Mouse (Mus musculus) intestine, postnatal 0 days (tissue): ENCODE data around the gene Dtymk. TPM values are rescaled to one million over a fixed set of nuclear protein-coding genes. Genes with fewer than 3 reads are reported as not detected.
A peak's percentile ranks its signal among the peaks of the same experiment; 100 is the strongest.

Experiments
- ATAC-seq: fragments of 200-750 bp; cut with Nextera tagmentation; 2 replicates; pipeline ENCODE4 v1.8.0; 2017; ENCODE audit warnings: mild to moderate bottlenecking, moderate TSS enrichment, moderate library complexity
- H3K27ac ChIP-seq: fragments of 300-500 bp; sonication (generic); 2 replicates; pipeline ENCODE4 v1.5.1; 2014; ENCODE audit warnings: mild to moderate bottlenecking, low read depth, low read length, moderate library complexity
- H3K27me3 ChIP-seq: fragments of 300-500 bp; sonication (generic); replicated peaks from 2 replicates; pipeline ENCODE4 v1.6.1; 2014; ENCODE audit warnings: low read length, mixed read lengths; ENCODE audit not compliant: control insufficient read depth, insufficient read depth
- H3K36me3 ChIP-seq: fragments of 300-500 bp; sonication (generic); 2 replicates; pipeline ENCODE4 v1.6.1; 2014; ENCODE audit warnings: mild to moderate bottlenecking, moderate library complexity; ENCODE audit not compliant: control insufficient read depth, insufficient read depth
- H3K4me1 ChIP-seq: fragments of 300-500 bp; sonication (generic); replicated peaks from 2 replicates; pipeline ENCODE4 v1.6.1; 2014; ENCODE audit warnings: antibody characterized with exemption, low read length, mixed read lengths; ENCODE audit not compliant: control insufficient read depth, insufficient read depth
- H3K4me2 ChIP-seq: fragments of 300-500 bp; sonication (generic); replicated peaks from 2 replicates; pipeline ENCODE4 v1.6.1; 2014; ENCODE audit warnings: low read depth, mild to moderate bottlenecking, moderate library complexity
- H3K4me3 ChIP-seq: fragments of 300-500 bp; sonication (generic); 2 replicates; pipeline ENCODE4 v1.5.1; 2014; ENCODE audit warnings: low read depth, low read length
- H3K9ac ChIP-seq: fragments of 300-500 bp; sonication (generic); 2 replicates; pipeline ENCODE4 v1.6.1; 2014; ENCODE audit warnings: mild to moderate bottlenecking, low read depth, low read length
- H3K9me3 ChIP-seq: fragments of 300-500 bp; sonication (generic); 2 replicates; pipeline ENCODE4 v1.6.1; 2016; ENCODE audit warnings: mixed run types; ENCODE audit not compliant: control insufficient read depth
- CTCF ChIP-seq: sonication (generic); IDR thresholded peaks from 2 replicates; pipeline ENCODE4 v1.5.1; 2016; ENCODE audit warnings: low read depth, mild to moderate bottlenecking, control low read depth, antibody characterized with exemption, moderate library complexity
- WGBS: fragments of 180-500 bp; shearing (Covaris S2); extraction: QIAGEN DNeasy Blood & Tissue Kit; methylation state at CpG from one replicate; pipeline ENCODE4 v1.1.7; 2014; 5-methylcytosine and 5-hydroxymethylcytosine counted together
- polyA plus RNA-seq: library from polyadenylated mRNA; unstranded; fragments of >200 nt; fragmentation: Nextera tagmentation; extraction: Ambion mirVana; gene quantifications from 2 replicates; pipeline ENCODE4 v1.2.1, GENCODE M21; 2015

Gene Dtymk
- polyA plus RNA-seq, 1 experiment from 2014 or later = 87.1 TPM

DNA sequence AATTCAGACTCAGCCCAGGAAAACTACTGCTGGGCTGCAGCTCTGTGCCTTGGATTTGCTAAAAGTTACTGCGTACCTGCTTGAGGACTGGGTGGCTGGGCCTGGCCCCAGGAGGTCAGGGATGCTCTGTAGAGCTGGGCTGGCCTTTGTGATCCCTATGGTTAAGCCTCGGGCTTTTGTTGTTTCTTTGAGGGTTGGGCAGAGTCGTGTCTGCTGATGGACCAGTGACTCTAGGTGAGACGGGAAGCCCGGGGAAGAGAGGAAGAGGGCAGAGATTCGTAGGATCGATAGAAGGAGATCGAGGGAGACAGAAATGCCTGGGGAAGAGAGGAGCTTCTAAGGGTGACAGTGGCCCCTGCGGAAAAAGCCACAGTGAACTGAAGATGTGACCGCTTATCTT is 22.9 kb upstream of the Dtymk start, which contains the start of gene D2hgdh:
D2hgdh (plus strand) TSS at position 301 of the 400 bp plus-strand sequence.
- no peaks in the 10 kb centered on the region for H3K4me1 ChIP-seq
- TF ChIP-seq CTCF = no peak
- no peaks in the 10 kb centered on the region for H3K9me3 ChIP-seq
- H3K9ac ChIP-seq = peak within 1 kb of the TSS; percentile 58
- peak within 1 kb of the TSS; percentile 49 for H3K4me3 ChIP-seq
- H3K27ac ChIP-seq = peak within 1 kb of the TSS; percentile 96
- 4% methylated on average over 10 of the region's 10 CpGs for WGBS
- peaks cover 22% of the 10 kb centered on the region for H3K36me3 ChIP-seq
- peak; percentile 3; the same call in 1 of the 2 replicates for ATAC-seq
- H3K4me2 ChIP-seq = peak within 1 kb of the TSS; percentile 82
- no peaks in the 10 kb centered on the region for H3K27me3 ChIP-seq

DNA sequence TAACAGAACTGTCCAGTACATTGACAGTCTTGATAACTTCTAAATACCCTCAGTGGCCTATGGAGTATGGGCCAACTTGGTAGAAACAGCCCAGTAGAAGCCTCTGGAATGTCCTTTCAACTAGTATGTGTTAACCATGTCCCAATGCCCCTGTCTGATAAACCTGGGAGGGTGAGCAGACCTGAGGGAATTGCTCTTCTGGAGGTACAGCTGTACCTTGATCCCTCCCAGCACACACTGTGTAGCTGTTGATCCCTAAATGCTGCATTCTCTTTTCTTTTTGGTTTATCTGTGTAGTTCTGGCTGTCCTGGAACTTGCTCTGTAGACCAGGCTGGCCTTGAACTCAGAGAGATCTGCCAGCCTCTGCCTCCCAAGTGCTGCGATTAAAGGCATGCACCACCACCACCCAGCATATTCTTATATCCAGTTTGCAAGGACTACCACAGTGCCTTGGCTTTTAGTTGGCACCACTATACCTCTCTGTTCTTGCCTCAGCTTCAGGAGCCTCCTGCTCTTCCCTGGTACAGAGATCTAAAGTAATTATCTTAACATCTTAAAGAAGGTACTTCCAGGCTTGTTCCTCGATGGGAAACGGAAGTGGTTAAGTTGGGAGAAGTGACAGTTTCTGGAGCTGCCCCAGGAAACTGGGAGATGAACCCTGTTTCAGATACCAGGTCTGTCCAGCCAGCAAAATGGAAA is 22.2 kb upstream of the Dtymk start:
- no peaks in the 10 kb centered on the region for H3K9me3 ChIP-seq
- H3K27ac ChIP-seq = peak overlapping the region; percentile 96; the same call in 1 of the 2 replicates
- WGBS = 75% methylated on average over 3 of the region's 3 CpGs
- no peaks in the 10 kb centered on the region for H3K4me1 ChIP-seq
- no peak for ATAC-seq
- peaks cover 25% of the 10 kb centered on the region for H3K36me3 ChIP-seq
- H3K9ac ChIP-seq = no peak overlapping the region
- H3K27me3 ChIP-seq = no peaks in the 10 kb centered on the region
- no peak for TF ChIP-seq CTCF
- H3K4me2 ChIP-seq = peak overlapping the region; percentile 82; the same call in 1 of the 2 replicates
- H3K4me3 ChIP-seq = no peak overlapping the region

DNA sequence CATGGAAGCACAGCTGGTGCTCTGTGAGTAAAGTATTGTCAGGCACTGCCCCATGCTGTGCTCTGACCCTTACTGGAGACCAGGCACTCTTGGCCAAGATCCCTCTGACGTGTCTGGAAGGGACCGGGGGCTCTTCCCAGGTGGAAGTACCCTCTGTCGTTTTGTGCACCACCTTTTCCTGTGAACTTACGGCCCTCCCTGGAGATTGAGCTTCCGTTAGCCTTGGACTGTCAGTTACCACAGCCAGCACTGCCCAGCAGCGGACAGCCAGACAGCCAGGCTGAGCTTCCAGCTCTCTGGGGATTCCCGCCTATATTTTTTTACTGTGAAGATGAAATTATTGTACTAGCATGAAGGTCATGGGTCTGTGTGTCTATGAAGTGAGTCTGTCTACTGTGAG is 17.0 kb upstream of the Dtymk start:
- Histone ChIP-seq H3K36me3 (peaks cover 74% of the 10 kb centered on the region), H3K4me2 (no peak overlapping the region), H3K27ac (peak overlapping the region; percentile 28; the same call in 1 of the 2 replicates), H3K9ac (no peak overlapping the region), H3K4me1 (no peaks in the 10 kb centered on the region), H3K27me3 (no peaks in the 10 kb centered on the region), H3K4me3 (no peak overlapping the region), H3K9me3 (no peaks in the 10 kb centered on the region)
- TF ChIP-seq CTCF = no peak
- 88% methylated on average over 7 of the region's 7 CpGs for WGBS
- no peak for ATAC-seq

DNA sequence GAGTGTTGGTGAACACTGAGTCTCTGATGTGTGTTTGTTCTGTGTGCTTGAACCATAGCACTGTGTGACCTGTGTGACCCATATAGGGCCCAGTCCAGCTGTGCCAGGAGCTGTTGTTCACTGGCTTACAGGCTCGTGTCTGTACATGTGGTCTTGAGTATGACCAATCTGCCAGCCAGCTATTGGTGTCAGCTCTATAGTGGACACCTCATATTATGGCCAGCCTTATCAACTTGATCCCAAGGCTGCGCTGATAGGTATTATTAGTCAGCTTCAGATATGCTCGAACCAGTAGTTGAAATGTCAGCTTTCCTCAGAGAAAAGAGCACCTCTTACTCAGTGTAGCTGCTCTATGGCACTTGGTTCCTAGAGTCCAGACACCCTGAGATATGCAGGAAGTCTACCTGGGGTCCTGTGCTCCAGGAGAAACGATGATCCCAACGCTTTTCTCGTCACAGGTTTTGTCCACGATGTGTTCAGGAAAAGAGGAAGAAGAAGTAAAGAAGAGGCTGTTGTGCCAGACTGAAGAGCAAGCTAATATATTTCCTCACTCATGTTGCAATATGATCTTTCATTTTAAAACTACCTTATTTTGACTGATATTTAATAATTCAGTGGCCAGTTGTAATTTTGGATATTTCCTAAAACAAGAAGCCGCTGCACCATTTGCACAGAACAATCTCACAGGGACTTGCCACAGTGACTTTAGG is 16.2 kb upstream of the Dtymk start:
- H3K27ac ChIP-seq = no peak overlapping the region; the same call in 1 of the 2 replicates
- H3K9me3 ChIP-seq = no peaks in the 10 kb centered on the region
- peak; percentile 63 for ATAC-seq
- no peak overlapping the region for H3K4me2 ChIP-seq
- 88% methylated on average over 8 of the region's 8 CpGs for WGBS
- H3K9ac ChIP-seq = no peak overlapping the region
- no peaks in the 10 kb centered on the region for H3K4me1 ChIP-seq
- peaks cover 82% of the 10 kb centered on the region for H3K36me3 ChIP-seq
- H3K4me3 ChIP-seq = no peak overlapping the region
- TF ChIP-seq CTCF = no peak
- no peaks in the 10 kb centered on the region for H3K27me3 ChIP-seq

DNA sequence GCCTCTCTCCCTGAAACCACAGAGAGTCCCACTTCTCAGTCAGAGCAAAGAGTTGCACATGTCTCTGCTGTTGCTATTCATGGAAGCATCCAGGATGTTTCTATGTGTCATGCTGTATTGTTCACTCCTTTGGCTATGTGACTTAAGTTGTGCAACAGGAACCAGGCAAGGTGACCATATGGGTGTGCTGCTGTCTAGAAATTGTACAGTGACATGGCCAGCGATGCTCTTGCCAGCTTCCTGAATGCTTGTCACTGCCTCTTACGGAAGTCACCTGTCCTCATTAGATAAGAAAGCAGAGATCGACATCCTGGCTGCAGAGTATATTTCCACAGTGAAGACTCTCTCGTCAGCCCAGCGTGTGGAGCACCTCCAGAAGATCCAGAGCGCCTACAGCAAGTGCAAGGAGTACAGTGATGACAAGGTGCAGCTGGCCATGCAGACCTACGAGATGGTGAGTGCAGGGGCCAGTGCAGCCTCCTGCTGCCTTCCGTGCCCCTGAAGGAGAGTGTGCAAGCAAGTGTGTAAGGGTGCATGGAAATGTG is 9.8 kb upstream of the Dtymk start:
- Histone ChIP-seq H3K9me3 (no peaks in the 10 kb centered on the region), H3K9ac (no peak overlapping the region), H3K4me1 (no peaks in the 10 kb centered on the region), H3K4me3 (no peak overlapping the region), H3K27ac (no peak overlapping the region), H3K27me3 (no peaks in the 10 kb centered on the region), H3K36me3 (peaks cover 86% of the 10 kb centered on the region), H3K4me2 (no peak overlapping the region)
- 85% methylated on average over 8 of the region's 8 CpGs for WGBS
- no peak for TF ChIP-seq CTCF
- ATAC-seq = 0 out of 2 replicates have a peak, but pooled peaks have one; percentile 20

DNA sequence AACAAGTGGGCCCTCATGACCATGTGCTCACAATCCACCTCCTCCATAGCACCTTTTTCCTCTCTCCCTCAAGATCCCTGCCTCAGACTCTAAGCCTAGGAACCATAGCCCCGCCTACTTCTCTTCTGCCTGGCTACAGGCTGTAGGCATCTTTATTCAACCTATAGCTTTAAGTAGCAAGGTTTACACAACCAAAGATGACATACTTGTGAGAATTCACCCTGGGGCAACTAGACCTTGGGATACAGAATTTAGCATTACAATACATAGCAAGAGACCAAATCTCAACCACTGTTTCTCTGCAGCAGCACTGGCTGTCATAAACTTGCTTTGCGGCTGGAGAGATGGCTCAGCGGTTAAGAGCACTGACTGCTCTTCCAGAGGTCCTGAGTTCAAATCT is 8.3 kb upstream of the Dtymk start:
- ATAC-seq = no peak
- Histone ChIP-seq H3K27me3 (no peaks in the 10 kb centered on the region), H3K9me3 (no peaks in the 10 kb centered on the region), H3K4me3 (no peak overlapping the region), H3K36me3 (peaks cover 77% of the 10 kb centered on the region), H3K9ac (no peak overlapping the region), H3K4me2 (no peak overlapping the region), H3K27ac (no peak overlapping the region), H3K4me1 (no peaks in the 10 kb centered on the region; the same call in 1 of the 2 replicates)
- TF ChIP-seq CTCF = no peak
- 96% methylated on average over 3 of the region's 3 CpGs for WGBS
